Mouse (Mus musculus) adrenal gland, adult (tissue): ENCODE results near the gene Try4.
"Not testable (repeated sequence)": the region's sequence is repeated elsewhere in the genome, so short reads cannot be mapped to it uniquely, and the experiment has no call there.

Experiments used
- DNase-seq, 2 experiments: peaks; one replicate each; pipeline ENCODE4 v3.0.0; 2022 to 2023; ENCODE audit warnings: low spot score in 1 of 2; ENCODE audit not compliant: inconsistent age in 2 of 2

Try4 gene

DNA sequence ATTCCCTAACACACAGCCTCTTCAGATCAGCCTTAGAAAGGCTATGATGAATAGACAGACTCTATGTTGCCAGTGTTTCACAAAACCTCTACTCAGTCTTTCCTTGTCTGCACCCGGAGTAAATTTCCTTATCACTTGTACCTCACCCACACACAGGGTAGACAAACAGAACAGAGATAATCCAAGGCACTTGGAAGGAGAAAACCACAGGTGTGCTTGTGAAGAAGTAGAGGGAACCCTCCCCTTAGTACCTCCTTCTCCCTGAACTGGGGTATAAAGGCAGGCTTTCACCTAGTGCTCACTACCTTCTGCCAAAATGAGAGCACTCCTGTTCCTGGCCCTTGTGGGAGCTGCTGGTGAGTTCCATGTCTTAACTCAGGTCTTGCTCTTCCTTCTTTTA lies at the start of gene Try4:
Try4 (plus strand) TSS at position 301 of the 400 bp plus-strand sequence.
- DNase-seq, result no peak

DNA sequence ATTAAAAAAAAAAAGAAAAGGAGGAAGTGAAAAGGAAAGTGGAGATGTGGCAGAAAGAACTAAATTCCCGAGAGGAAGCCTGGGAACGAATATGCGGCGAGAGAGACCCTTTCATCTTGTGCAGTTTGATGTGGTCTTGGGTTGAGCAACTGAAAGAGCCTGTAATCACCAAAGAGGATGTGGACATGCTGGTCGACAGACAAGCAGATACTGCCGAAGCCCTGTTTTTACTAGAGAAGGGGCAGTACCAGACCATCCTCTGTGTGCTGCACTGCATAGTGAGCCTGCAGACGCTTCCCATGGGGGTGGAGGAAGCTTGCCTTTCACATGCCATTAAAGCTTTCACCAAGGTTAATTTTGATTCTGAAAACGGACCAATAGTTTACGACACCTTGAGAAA lies 48.8 kb upstream of the Try4 start:
- not testable (repeated sequence) for DNase-seq

DNA sequence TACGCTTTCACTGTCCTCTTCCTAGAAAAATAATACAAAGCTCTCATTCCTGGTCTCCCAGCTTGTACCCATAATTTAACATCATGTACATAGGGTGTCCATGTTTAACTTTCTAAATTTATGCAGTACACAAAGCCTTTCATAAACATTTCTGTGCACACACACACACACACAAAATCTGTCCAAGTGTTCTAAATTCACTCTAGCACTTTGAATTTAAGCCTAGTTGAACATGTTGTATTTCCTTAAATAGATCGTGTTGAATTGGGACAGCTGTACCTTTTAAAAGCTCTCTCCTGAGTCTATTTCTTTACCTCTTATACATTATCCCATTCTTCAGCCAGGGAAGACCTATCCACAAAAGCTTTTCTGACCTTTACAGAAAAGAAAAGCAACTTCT lies 45.6 kb upstream of the Try4 start:
- DNase-seq, result no peak

DNA sequence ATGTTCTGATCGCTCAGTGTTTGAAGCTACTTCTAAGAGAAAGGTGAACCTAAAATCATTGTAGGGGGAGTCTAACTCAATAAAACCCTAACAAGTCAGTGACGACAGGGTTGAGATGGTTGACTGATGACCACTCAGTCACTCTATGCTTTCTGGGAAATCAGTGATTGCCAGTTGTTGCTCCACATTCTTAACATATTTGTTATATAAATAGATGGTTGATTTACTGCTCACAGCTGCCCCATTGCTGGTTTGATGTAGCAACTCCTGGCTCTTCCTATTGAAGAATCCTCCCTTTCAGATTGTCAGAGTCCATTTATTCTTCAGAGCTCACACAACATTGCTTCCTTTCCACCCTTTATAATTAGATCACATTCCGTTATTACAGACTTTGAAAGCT lies 44.6 kb upstream of the Try4 start:
- DNase-seq, result no peak

DNA sequence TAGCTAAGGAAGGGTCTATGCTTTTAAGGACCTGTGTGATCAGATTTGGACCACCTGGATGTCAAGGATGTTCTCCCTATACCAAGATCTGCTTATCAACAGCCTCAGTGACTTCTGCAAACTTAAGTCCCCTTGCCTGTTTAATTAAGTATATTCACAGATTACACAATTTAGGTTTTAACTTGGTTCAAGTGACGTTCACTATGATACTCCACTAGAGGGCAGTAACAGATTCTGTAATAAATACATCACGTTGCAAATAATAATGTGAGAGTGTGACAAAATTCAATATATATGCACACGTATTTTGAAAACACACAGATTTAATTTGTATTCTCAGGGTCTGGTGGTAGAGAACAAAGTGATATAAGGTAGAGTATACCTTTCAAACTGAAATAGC lies 39.3 kb upstream of the Try4 start:
- DNase-seq, result peak in 1 of 2 experiments; percentile 22

DNA sequence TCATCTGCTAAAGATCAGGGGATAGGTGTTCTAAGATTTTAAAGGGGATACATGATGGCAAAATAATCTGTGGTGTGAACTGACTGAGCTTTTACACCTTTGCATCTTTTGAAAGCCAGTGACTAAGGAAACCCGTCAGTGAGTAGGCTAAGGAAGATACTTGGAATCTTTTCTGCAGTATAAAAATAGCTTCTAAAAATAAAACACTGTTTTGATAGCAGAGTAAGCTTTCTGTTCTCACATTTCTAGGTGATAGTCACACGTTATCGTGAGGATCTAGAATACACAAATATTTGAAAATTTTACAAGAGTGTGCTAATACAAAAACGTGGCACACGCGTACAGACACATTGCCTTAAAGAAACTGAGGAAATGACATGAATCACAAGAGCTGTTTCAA lies 35.9 kb upstream of the Try4 start:
- no peak for DNase-seq

DNA sequence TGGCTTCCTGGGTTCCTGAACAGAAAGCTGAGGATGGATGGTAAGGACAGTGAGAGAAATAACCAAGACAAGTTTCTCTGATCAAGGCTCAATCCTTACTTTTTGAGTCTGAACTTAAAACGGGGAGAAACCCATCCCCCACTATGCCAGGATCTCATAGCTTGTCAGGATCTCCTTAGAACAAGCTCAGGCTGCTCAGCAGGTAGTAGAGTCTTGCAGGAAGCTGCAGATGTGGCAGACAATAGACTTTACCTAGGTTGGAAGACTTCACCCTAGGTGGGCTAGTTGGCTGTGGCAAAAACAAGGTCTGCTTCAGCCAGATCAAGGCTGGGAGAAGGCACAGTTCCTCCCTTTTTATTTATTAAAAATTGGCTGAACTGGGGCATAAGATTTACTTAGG lies 3.8 kb upstream of the Try4 start:
- no peak for DNase-seq

DNA sequence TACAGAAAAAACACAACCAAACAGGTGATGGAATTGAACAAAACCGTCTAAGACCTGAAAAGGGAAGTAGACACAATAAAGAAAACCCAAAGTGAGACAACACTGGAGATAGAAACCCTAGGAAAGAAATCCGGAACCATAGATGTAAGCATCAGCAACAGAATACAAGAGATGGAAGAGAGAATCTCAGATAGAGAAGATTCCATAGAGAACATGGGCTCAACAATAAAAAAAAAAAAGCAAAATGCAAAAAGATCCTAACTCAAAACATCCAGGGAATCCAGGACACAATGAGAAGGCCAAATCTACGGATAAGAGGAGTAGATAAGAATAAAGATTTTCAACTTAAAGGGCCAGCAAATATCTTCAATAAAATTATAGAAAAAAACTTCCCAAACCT lies 14.7 kb downstream of the Try4 start, which contains the start of gene Try5:
Try5 (minus strand) TSS at position 101 of the 400 bp plus-strand sequence.
- DNase-seq, result not testable (repeated sequence)

DNA sequence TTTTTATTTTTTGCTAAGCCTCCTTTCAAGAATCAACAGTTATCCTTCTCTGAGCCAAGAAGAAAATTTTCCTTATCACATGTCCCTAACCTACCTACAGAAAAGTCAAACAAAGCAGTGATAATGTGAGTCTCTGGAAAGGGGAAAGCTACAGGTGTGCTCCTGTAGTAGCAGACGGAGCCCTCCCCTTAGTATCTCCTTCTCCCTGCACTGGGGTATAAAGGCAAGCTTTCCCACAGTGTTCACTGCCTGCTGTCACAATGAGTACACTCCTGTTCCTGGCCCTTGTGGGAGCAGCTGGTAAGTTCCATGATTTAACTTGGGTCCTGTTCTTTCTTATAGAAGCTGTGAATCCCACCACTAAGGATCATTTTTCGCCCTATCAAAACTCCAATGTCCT lies 51.9 kb downstream of the Try4 start, which contains the start of gene Try10:
Try10 (plus strand) TSS at position 174 of the 400 bp plus-strand sequence.
- no peak for DNase-seq
